Mouse (Mus musculus): Measurements from ENCODE around the gene Cracr2a.

- no peak for TF ChIP-seq POLR2A (IDR thresholded peaks at IDR 0.05; ENCODE audit: borderline replicate concordance, control insufficient read depth, low read depth, low read length)
- TF ChIP-seq CTCF (IDR thresholded peaks at IDR 0.05; ENCODE audit: control insufficient read depth, insufficient read depth, low read length) = no peak
Observed at GRCm38 (mm10) chr6:127605067-127606025, 44.2 kb downstream of the Cracr2a start.

All from bone marrow, adult 2 months (tissue).